In genomic region chr5:125273666-125274109, GRCm38 (mm10) we compare ENCODE assay signal across 8 mouse cellular contexts.
DNase-seq lines count a peak whose midpoint lies in the region; ATAC-seq and TF ChIP-seq lines count a peak whose summit lies in the region.

No protein-coding gene starts in this region.

- no peaks in the 10 kb centered on the region for H3K36me3 ChIP-seq in neural tube, embryonic 11.5 days (ENCODE audit: control insufficient read depth, insufficient read depth, low read length)
- no peaks in the 10 kb centered on the region for H3K36me3 ChIP-seq in neural tube, embryonic 15.5 days
- no peaks in the 10 kb centered on the region for H3K36me3 ChIP-seq in hindbrain, embryonic 13.5 days
- H3K36me3 ChIP-seq in macrophage (ENCODE audit: inconsistent target): peaks cover 12% of the 10 kb centered on the region; the same call in 1 of the 2 replicates
- H3K36me3 ChIP-seq in splenic B cell, adult 2 months (ENCODE audit: control insufficient read depth, insufficient read depth, low read length, poor library complexity, severe bottlenecking): no peaks in the 10 kb centered on the region

- DNase-seq in neural tube, embryonic 11.5 days (ENCODE audit: low spot score): peak; percentile 50
- peak; percentile 57 for DNase-seq in cerebellum, adult 8-10 months
- peak; percentile 37 to 42 for DNase-seq in frontal cortex, postnatal 25 days (ENCODE audit: low spot score in 2 of 2)
- peak; percentile 31 to 41 for DNase-seq in left cerebral cortex, adult 2 months (ENCODE audit: extremely low spot score in 1 of 2, low spot score in 2 of 2)
- DNase-seq in splenic B cell, adult 2 months (ENCODE audit: low read depth, low spot score): peak; percentile 77

- no peak overlapping the region for H3K9ac ChIP-seq in neural tube, embryonic 11.5 days (ENCODE audit: low read length)
- H3K9ac ChIP-seq in neural tube, embryonic 15.5 days (replicated peaks): no peak overlapping the region
- 0 out of 2 replicates have a peak overlapping the region, but pooled peaks have one; percentile 39 for H3K9ac ChIP-seq in hindbrain, embryonic 13.5 days

- no peaks in the 10 kb centered on the region for H3K79me2 ChIP-seq in macrophage (ENCODE audit: inconsistent target)

- H3K4me2 ChIP-seq in neural tube, embryonic 11.5 days (ENCODE audit: low read depth): no peak overlapping the region
- no peak overlapping the region for H3K4me2 ChIP-seq in neural tube, embryonic 15.5 days
- no peak overlapping the region for H3K4me2 ChIP-seq in hindbrain, embryonic 13.5 days

- peak; percentile 48 for TF ChIP-seq CTCF in left cerebral cortex, adult 2 months (IDR thresholded peaks at IDR 0.05)

- no peak overlapping the region for H3K4me3 ChIP-seq in neural tube, embryonic 11.5 days (ENCODE audit: low read depth, low read length)
- no peak overlapping the region for H3K4me3 ChIP-seq in neural tube, embryonic 15.5 days (replicated peaks)
- H3K4me3 ChIP-seq in hindbrain, embryonic 13.5 days: no peak overlapping the region
- H3K4me3 ChIP-seq in left cerebral cortex, adult 2 months: no peak overlapping the region
- H3K4me3 ChIP-seq in macrophage (ENCODE audit: inconsistent target): no peak overlapping the region

- H3K27me3 ChIP-seq in neural tube, embryonic 11.5 days (ENCODE audit: control insufficient read depth, insufficient read depth, low read length): no peaks in the 10 kb centered on the region
- H3K27me3 ChIP-seq in neural tube, embryonic 15.5 days (replicated peaks): no peaks in the 10 kb centered on the region
- H3K27me3 ChIP-seq in hindbrain, embryonic 13.5 days: no peaks in the 10 kb centered on the region
- H3K27me3 ChIP-seq in splenic B cell, adult 2 months (ENCODE audit: control insufficient read depth, insufficient read depth, low read length, poor library complexity, severe bottlenecking): no peaks in the 10 kb centered on the region

- ATAC-seq in neural tube, embryonic 11.5 days (ENCODE audit: insufficient read depth, low FRiP score, low TSS enrichment): no peak
- no peak for ATAC-seq in neural tube, embryonic 15.5 days (ENCODE audit: low FRiP score)
- ATAC-seq in hindbrain, embryonic 13.5 days (ENCODE audit: low FRiP score): no peak

- H3K9me3 ChIP-seq in neural tube, embryonic 11.5 days (ENCODE audit: control insufficient read depth, low read length): no peaks in the 10 kb centered on the region
- no peaks in the 10 kb centered on the region for H3K9me3 ChIP-seq in neural tube, embryonic 15.5 days (replicated peaks)
- no peaks in the 10 kb centered on the region for H3K9me3 ChIP-seq in hindbrain, embryonic 13.5 days

- intact Hi-C loops in left cerebral cortex, adult 2 months (cut with DNase I): loop anchor here (5.0 kb wide), 2 partner anchors 236 to 251 kb away; no protein-coding TSS in a partner anchor

- 38% methylated on average over 8 of the region's 8 CpGs for WGBS in neural tube, embryonic 11.5 days
- WGBS in neural tube, embryonic 15.5 days: 22% methylated on average over 8 of the region's 8 CpGs
- WGBS in hindbrain, embryonic 13.5 days: 30% methylated on average over 8 of the region's 8 CpGs
- WGBS in macrophage (ENCODE audit: missing documents): 0% methylated on average over 7 of the region's 8 CpGs

- H3K27ac ChIP-seq in neural tube, embryonic 11.5 days (ENCODE audit: low read depth, low read length): no peak overlapping the region
- no peak overlapping the region for H3K27ac ChIP-seq in neural tube, embryonic 15.5 days (replicated peaks)
- no peak overlapping the region for H3K27ac ChIP-seq in hindbrain, embryonic 13.5 days
- no peak overlapping the region for H3K27ac ChIP-seq in left cerebral cortex, adult 2 months
- peak overlapping the region; percentile 35 for H3K27ac ChIP-seq in macrophage

- H3K4me1 ChIP-seq in neural tube, embryonic 11.5 days (ENCODE audit: control insufficient read depth, insufficient read depth, low read length): peaks cover under 1% of the 10 kb centered on the region
- H3K4me1 ChIP-seq in neural tube, embryonic 15.5 days: peaks cover 18% of the 10 kb centered on the region
- H3K4me1 ChIP-seq in hindbrain, embryonic 13.5 days (replicated peaks): peaks cover 17% of the 10 kb centered on the region
